Mouse (Mus musculus): ENCODE measurements around the gene Atp5g3. TPM values are rescaled to one million over a fixed set of nuclear protein-coding genes. Genes with fewer than 3 reads are reported as not detected.
"Not testable (repeated sequence)": the region's sequence is repeated elsewhere in the genome, so short reads cannot be mapped to it uniquely, and the experiment has no call there.

Atp5g3 gene
- polyA plus RNA-seq, 1 experiment from 2014 or later, result 2,714 TPM

DNA sequence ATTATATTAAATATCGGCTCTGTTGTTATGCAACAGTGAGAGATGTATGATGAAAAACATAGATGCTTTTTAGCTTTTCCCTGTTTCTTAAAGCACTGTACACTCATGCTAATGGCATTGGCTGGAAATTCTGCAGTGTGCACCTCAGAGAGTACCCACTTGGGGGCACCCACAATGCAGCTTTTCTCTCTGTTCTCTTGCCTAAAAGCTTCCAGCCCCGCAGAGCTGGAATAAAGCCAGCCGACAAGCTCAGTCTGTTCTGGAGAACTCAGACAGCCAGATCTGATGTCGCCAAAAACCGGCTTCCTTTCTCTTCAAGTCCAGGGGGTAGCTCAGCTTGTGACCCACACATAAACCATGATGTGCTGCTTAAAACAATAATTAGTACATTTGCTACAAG, 14.0 kb upstream of the Atp5g3 start:
- Histone ChIP-seq H3K27me3 (replicated peaks; ENCODE audit: control insufficient read depth, insufficient read depth, low read length) (no peaks in the 10 kb centered on the region), H3K4me2 (replicated peaks; ENCODE audit: low read depth) (no peak overlapping the region), H3K36me3 (ENCODE audit: control insufficient read depth, insufficient read depth) (no peaks in the 10 kb centered on the region), H3K4me1 (replicated peaks; ENCODE audit: control insufficient read depth, insufficient read depth, low read length) (no peaks in the 10 kb centered on the region), H3K9ac (ENCODE audit: low read depth, low read length) (no peak overlapping the region), H3K4me3 (ENCODE audit: low read depth, low read length) (no peak overlapping the region), H3K9me3 (ENCODE audit: control insufficient read depth) (0 out of 2 replicates have a peak, but pooled peaks cover 2% of the 10 kb centered on the region), H3K27ac (ENCODE audit: low read depth, low read length) (no peak overlapping the region)
- no peak for ATAC-seq
- peak; percentile 70 for TF ChIP-seq CTCF (IDR thresholded peaks at IDR 0.05; ENCODE audit: low read depth)
- 21% methylated on average over 5 of the region's 5 CpGs for WGBS

- TF ChIP-seq CTCF (IDR thresholded peaks at IDR 0.05; ENCODE audit: low read depth), result no peak
- ATAC-seq, result no peak
- Histone ChIP-seq H3K9me3 (ENCODE audit: control insufficient read depth) (no peaks in the 10 kb centered on the region), H3K27me3 (replicated peaks; ENCODE audit: control insufficient read depth, insufficient read depth, low read length) (no peaks in the 10 kb centered on the region), H3K36me3 (ENCODE audit: control insufficient read depth, insufficient read depth) (no peaks in the 10 kb centered on the region), H3K4me2 (replicated peaks; ENCODE audit: low read depth) (no peak overlapping the region), H3K27ac (ENCODE audit: low read depth, low read length) (no peak overlapping the region), H3K4me3 (ENCODE audit: low read depth, low read length) (no peak overlapping the region), H3K9ac (ENCODE audit: low read depth, low read length) (no peak overlapping the region), H3K4me1 (replicated peaks; ENCODE audit: control insufficient read depth, insufficient read depth, low read length) (no peaks in the 10 kb centered on the region)
- WGBS, result 76% methylated on average over 7 of the region's 7 CpGs
These were observed 8.5 kb upstream of the Atp5g3 start for GRCm38 (mm10) chr2:73919642-73920041.

GRCm38 (mm10) chr2:73912264-73912663, 1.1 kb upstream of the Atp5g3 start:
- ATAC-seq, result no peak
- Histone ChIP-seq H3K4me1 (replicated peaks; ENCODE audit: control insufficient read depth, insufficient read depth, low read length) (no peaks in the 10 kb centered on the region; the same call in 1 of the 2 replicates), H3K27me3 (replicated peaks; ENCODE audit: control insufficient read depth, insufficient read depth, low read length) (no peaks in the 10 kb centered on the region), H3K4me2 (replicated peaks; ENCODE audit: low read depth) (no peak overlapping the region), H3K36me3 (ENCODE audit: control insufficient read depth, insufficient read depth) (peaks cover 19% of the 10 kb centered on the region), H3K9me3 (ENCODE audit: control insufficient read depth) (no peaks in the 10 kb centered on the region), H3K4me3 (ENCODE audit: low read depth, low read length) (no peak overlapping the region), H3K27ac (ENCODE audit: low read depth, low read length) (no peak overlapping the region), H3K9ac (ENCODE audit: low read depth, low read length) (no peak overlapping the region)
- no peak for TF ChIP-seq CTCF (IDR thresholded peaks at IDR 0.05; ENCODE audit: low read depth)
- WGBS, result 58% methylated on average over 3 of the region's 3 CpGs

- H3K27me3 ChIP-seq (replicated peaks; ENCODE audit: control insufficient read depth, insufficient read depth, low read length), result no peaks in the 10 kb centered on the region
- peak overlapping the region; percentile 74 for H3K4me3 ChIP-seq (ENCODE audit: low read depth, low read length)
- H3K4me1 ChIP-seq (replicated peaks; ENCODE audit: control insufficient read depth, insufficient read depth, low read length), result no peaks in the 10 kb centered on the region; the same call in 1 of the 2 replicates
- peaks cover 27% of the 10 kb centered on the region for H3K36me3 ChIP-seq (ENCODE audit: control insufficient read depth, insufficient read depth)
- no peak for TF ChIP-seq CTCF (IDR thresholded peaks at IDR 0.05; ENCODE audit: low read depth)
- peak overlapping the region; percentile 75 for H3K4me2 ChIP-seq (replicated peaks; ENCODE audit: low read depth)
- peak overlapping the region; percentile 97 for H3K9ac ChIP-seq (ENCODE audit: low read depth, low read length)
- ATAC-seq, result peak; percentile 49
- peak overlapping the region; percentile 96 for H3K27ac ChIP-seq (ENCODE audit: low read depth, low read length)
- WGBS, result under 1% methylated on average over 46 of the region's 50 CpGs
- H3K9me3 ChIP-seq (ENCODE audit: control insufficient read depth), result no peaks in the 10 kb centered on the region
These were observed 453 bp downstream of the Atp5g3 start for GRCm38 (mm10) chr2:73910571-73911174.

DNA sequence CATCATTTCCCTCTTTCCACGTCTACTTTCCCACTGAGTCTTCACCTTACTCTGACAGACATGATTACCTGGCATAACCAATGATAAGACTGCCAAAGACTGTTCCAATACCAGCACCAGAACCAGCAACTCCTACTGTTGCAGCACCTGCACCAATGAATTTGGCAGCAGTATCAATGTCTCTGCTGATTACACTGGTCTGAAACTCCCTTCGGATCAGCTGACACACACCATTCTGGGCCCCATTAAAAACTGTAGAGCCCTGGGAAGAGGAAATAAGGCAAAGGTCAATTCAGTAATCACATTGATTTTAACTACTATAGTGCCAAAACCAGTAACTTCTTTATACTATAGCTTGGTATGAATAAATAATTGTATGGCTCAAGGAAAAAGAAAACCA, 2.0 kb downstream of the Atp5g3 start:
- TF ChIP-seq CTCF (IDR thresholded peaks at IDR 0.05; ENCODE audit: low read depth), result no peak
- Histone ChIP-seq H3K27ac (ENCODE audit: low read depth, low read length) (no peak overlapping the region), H3K27me3 (replicated peaks; ENCODE audit: control insufficient read depth, insufficient read depth, low read length) (no peaks in the 10 kb centered on the region), H3K4me2 (replicated peaks; ENCODE audit: low read depth) (peak overlapping the region; percentile 75), H3K4me1 (replicated peaks; ENCODE audit: control insufficient read depth, insufficient read depth, low read length) (no peaks in the 10 kb centered on the region; the same call in 1 of the 2 replicates), H3K9ac (ENCODE audit: low read depth, low read length) (no peak overlapping the region), H3K4me3 (ENCODE audit: low read depth, low read length) (peak overlapping the region; percentile 5; the same call in 1 of the 2 replicates), H3K9me3 (ENCODE audit: control insufficient read depth) (no peaks in the 10 kb centered on the region), H3K36me3 (ENCODE audit: control insufficient read depth, insufficient read depth) (peaks cover 27% of the 10 kb centered on the region)
- 50% methylated on average over 2 of the region's 2 CpGs for WGBS
- ATAC-seq, result 0 out of 2 replicates have a peak, but pooled peaks have one; percentile 11

DNA sequence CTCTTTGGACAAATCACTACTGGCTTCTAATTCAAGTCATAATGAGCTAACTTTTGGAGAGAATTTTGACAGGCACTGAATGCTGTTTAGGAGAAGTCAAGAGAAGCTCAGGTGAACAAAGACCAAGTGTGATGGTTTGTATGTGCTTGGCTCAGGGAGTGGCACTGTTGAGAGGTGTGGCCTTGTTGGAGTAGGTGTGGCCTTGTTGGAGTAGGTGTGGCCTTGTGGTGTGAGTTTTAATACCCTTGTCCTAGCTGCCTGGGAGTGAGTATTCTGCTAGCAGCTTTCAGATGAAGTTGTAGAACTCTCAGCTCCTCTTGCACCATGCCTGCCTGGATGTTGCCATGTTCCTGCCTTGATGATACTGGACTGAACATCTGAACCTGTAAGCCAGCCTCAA, 6.4 kb downstream of the Atp5g3 start:
- H3K36me3 ChIP-seq (ENCODE audit: control insufficient read depth, insufficient read depth), result peaks cover 27% of the 10 kb centered on the region
- H3K27me3 ChIP-seq (replicated peaks; ENCODE audit: control insufficient read depth, insufficient read depth, low read length); H3K9me3 ChIP-seq (ENCODE audit: control insufficient read depth); H3K4me3 ChIP-seq (ENCODE audit: low read depth, low read length); H3K4me2 ChIP-seq (replicated peaks; ENCODE audit: low read depth); H3K4me1 ChIP-seq (replicated peaks; ENCODE audit: control insufficient read depth, insufficient read depth, low read length); H3K27ac ChIP-seq (ENCODE audit: low read depth, low read length); ATAC-seq; H3K9ac ChIP-seq (ENCODE audit: low read depth, low read length): not testable (repeated sequence)
